Mouse (Mus musculus) gastrocnemius, adult 2 months (tissue): ENCODE results near the gene Zcchc7. TPM values are rescaled to one million over a fixed set of nuclear protein-coding genes. Genes with fewer than 3 reads are reported as not detected.

Source experiments
- DNase-seq: peaks from one replicate; pipeline ENCODE4 v3.0.0; 2022
- H3K27ac ChIP-seq: fragments of 200-600 bp; 2 replicates; pipeline ENCODE4 v1.8.1; 2022; ENCODE audit warnings: mild to moderate bottlenecking
- H3K4me3 ChIP-seq: fragments of 200-600 bp; 2 replicates; pipeline ENCODE4 v1.8.1; 2022; ENCODE audit warnings: mild to moderate bottlenecking, moderate library complexity
- CTCF ChIP-seq: fragments of 200-600 bp; IDR thresholded peaks from 2 replicates; pipeline ENCODE4 v1.8.1; 2022; ENCODE audit warnings: antibody characterized with exemption, mild to moderate bottlenecking, moderate library complexity
- intact Hi-C: fragments of 180-260 bp; cut with DNase I; formaldehyde crosslinking; loops from one replicate; pipeline ENCODE4 v1.15.1; 2025
- total RNA-seq, 2 experiments: library from RNA; stranded (reverse); gene quantifications; 2 replicates each; pipeline ENCODE4 v1.2.3; 2021

Gene Zcchc7
- total RNA-seq, 2 experiments from 2014 or later = 20.4 to 20.8 TPM

GRCm38 (mm10) chr4:44959220-44959619, 203.5 kb downstream of the Zcchc7 start:
- Histone ChIP-seq H3K4me3 (no peak overlapping the region), H3K27ac (no peak overlapping the region)
- DNase-seq = no peak
- intact Hi-C loops = no loop called here
- TF ChIP-seq CTCF = no peak

- H3K4me3 ChIP-seq = no peak overlapping the region
- intact Hi-C loops = no loop called here
- no peak overlapping the region for H3K27ac ChIP-seq
- no peak for TF ChIP-seq CTCF
- DNase-seq = no peak
Observed at GRCm38 (mm10) chr4:44963156-44963555, 207.5 kb downstream of the Zcchc7 start.

DNA sequence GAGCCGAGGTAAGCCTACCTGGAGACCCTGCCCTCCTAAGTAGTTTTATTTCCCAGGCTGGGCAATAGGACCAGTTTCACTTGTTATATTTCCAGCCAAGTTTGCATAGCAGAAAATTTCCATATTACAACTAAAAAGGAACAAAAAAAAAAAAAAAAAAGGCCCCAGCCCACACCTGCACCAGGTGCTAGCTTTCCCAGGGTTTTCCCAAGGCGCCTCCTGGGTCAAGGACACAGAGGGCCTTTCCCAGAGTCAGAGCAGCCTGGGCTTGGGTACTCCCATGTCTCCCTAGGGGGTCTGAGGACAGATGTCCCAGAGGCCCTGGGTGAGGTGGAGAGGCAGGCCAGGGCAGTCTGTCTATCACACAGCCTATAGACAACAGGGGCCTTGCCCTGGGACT, 209.5 kb downstream of the Zcchc7 start:
- Histone ChIP-seq H3K27ac (no peak overlapping the region), H3K4me3 (no peak overlapping the region)
- DNase-seq = no peak
- intact Hi-C loops = no loop called here
- TF ChIP-seq CTCF = no peak

GRCm38 (mm10) chr4:44965736-44966135, 210.1 kb downstream of the Zcchc7 start:
- no peak for TF ChIP-seq CTCF
- no peak overlapping the region for H3K4me3 ChIP-seq
- H3K27ac ChIP-seq = no peak overlapping the region
- DNase-seq = no peak
- intact Hi-C loops = no loop called here

- intact Hi-C loops = no loop called here
- Histone ChIP-seq H3K4me3 (no peak overlapping the region), H3K27ac (no peak overlapping the region)
- DNase-seq = no peak
- TF ChIP-seq CTCF = no peak
Observed at GRCm38 (mm10) chr4:44967402-44967801, 211.7 kb downstream of the Zcchc7 start.

DNA sequence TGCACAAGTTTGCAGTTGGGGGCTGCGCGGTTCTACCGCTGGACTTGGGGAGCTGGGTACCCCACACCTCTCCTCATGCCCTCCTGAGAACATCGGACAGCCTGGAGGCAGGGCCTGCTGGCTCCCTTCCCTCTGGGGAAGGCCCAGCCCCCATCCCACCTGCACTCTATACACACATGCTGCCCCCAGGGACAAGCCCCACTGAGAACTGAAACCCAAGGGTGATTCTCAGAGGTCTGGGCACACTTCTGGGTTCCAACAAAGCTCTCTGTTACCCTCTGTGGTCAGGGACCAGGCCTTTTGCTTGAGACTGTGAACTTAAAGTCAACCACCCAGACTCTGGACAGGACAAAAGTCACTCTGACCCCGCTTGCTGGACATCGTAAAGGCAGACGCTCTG, 214.4 kb downstream of the Zcchc7 start:
- Histone ChIP-seq H3K27ac (no peak overlapping the region), H3K4me3 (no peak overlapping the region)
- intact Hi-C loops = no loop called here
- DNase-seq = no peak
- TF ChIP-seq CTCF = no peak

- intact Hi-C loops = no loop called here
- peak; percentile 63 for DNase-seq
Observed at GRCm38 (mm10) chr4:44970612-44971110, 215.0 kb downstream of the Zcchc7 start.

DNA sequence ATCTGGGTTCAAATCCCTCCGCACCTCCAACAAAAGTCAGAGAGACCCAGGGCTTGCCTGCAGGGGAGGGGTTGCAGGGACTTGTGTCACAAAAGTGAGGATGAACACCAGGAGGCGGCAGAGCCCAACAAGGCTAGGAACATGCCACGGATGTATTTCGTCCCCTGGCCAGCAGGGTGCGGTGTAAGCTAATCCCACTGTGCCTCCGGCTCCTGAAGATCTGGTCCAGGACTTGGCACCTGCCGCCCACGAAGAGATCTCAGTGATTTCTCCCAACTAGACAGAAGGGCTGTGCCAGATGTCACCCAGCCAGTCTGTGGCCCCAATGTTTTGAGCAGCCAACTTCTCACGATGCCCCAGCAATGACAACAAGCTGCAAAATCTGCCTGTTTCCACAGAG, 217.8 kb downstream of the Zcchc7 start:
- H3K4me3 ChIP-seq = peak overlapping the region; percentile 51
- intact Hi-C loops = no loop called here
- peak; percentile 90; the same call in 1 of the 2 replicates for TF ChIP-seq CTCF

More at GRCm38 (mm10) chr4:44970612-44971110, 215.0 kb downstream of the Zcchc7 start:
- TF ChIP-seq CTCF = peak; percentile 77
- H3K4me3 ChIP-seq = peak overlapping the region; percentile 23; the same call in 1 of the 2 replicates
- H3K27ac ChIP-seq = peak overlapping the region; percentile 43; the same call in 1 of the 2 replicates

DNA sequence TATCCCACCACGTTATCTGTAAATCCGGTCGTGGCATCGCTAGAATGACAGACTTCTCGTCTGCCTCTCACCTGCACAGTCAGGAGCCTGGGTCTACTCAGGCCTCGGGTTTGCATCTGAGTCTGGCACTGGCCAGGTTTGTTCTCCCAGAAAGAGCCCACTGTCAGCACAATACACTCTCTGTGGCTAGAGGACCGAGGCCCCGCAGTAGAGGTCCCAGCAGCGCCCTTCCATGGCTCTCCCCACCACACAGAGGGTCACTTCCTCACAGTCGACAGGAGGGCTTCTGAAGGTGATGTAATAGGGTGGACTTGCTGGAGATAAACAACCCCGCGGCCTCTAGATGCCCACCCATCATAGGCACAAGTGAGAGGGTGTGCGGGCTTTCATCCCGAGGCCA, 218.2 kb downstream of the Zcchc7 start:
- TF ChIP-seq CTCF = no peak
- intact Hi-C loops = no loop called here
- Histone ChIP-seq H3K27ac (no peak overlapping the region), H3K4me3 (peak overlapping the region; percentile 51)
- no peak for DNase-seq

More for the DNA sequence above, 217.8 kb downstream of the Zcchc7 start:
- peak; percentile 86 for DNase-seq
- H3K27ac ChIP-seq = no peak overlapping the region

GRCm38 (mm10) chr4:44974331-44974730, 218.7 kb downstream of the Zcchc7 start:
- Histone ChIP-seq H3K27ac (no peak overlapping the region), H3K4me3 (no peak overlapping the region)
- no peak for DNase-seq
- TF ChIP-seq CTCF = no peak
- intact Hi-C loops = no loop called here

- Histone ChIP-seq H3K4me3 (no peak overlapping the region), H3K27ac (no peak overlapping the region)
- DNase-seq = peak; percentile 34
- no peak for TF ChIP-seq CTCF
- intact Hi-C loops = no loop called here
Observed at GRCm38 (mm10) chr4:44976026-44976615, 220.4 kb downstream of the Zcchc7 start.

DNA sequence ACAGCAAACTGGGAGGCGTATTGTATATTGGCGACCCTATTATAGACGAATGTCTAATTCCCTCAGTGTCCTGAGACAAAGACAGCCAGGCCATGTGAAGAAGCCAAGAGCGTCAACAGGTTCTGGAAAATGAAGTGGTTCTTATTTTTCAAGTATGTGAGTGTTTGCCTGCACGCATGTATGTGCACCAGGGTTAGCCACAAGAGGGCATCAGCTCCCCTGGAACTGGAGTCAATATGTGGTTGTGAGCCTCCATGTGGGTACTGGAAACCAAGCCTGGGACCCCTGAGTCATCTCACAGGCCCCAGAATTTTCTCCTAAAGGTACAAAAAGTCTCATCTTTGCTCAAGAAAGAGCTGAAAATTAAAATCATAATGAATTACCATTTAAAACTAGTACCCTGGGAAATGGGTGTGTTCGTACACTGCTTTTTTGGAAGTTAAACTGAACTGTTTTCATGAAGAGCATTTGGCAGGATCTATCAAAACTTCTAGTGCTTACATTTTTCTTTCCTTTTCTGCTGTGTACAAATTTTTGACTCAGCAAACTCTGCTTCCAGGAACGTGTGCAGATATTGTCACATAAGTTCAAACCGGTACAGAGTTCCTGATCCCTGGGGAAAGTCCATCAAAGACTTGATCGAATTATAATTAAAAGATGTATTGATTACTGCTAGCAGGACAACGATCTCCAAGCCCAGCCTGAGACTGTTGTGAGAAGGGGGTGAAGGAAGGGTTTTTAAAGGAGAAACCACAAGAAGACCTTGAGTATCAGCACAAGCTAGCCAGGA, 221.4 kb downstream of the Zcchc7 start:
- 0 out of 2 replicates have a peak, but pooled peaks have one; percentile 1 for TF ChIP-seq CTCF
- DNase-seq = no peak
- intact Hi-C loops = no loop called here
- H3K4me3 ChIP-seq = no peak overlapping the region
- no peak overlapping the region for H3K27ac ChIP-seq

- intact Hi-C loops = no loop called here
- Histone ChIP-seq H3K27ac (no peak overlapping the region), H3K4me3 (no peak overlapping the region)
- DNase-seq = no peak
- TF ChIP-seq CTCF = no peak
Observed at GRCm38 (mm10) chr4:44978175-44978574, 222.5 kb downstream of the Zcchc7 start.
